Mouse (Mus musculus) B cell, adult 62 days (primary cell): ENCODE data around the gene Hspa14. TPM values are rescaled to one million over a fixed set of nuclear protein-coding genes. Genes with fewer than 3 reads are reported as not detected.

ENCODE experiments used
- total RNA-seq: library from RNA; stranded (reverse); gene quantifications from 4 replicates; pipeline ENCODE4 v1.2.4, GENCODE M21; 2023

Gene Hspa14
- total RNA-seq = 163 to 201 TPM (median 191 TPM) in 4 replicates

GRCm38 (mm10) chr2:3512552-3513454 lies at the start of gene Hspa14, which contains the start of the genes Gm45902 and Cdnf:
Gene Hspa14, minus strand, starts transcription at chr2:3512814.
Gene Gm45902, minus strand, starts transcription at chr2:3512790.
Gene Cdnf, plus strand, starts transcription at chr2:3513030.

GRCm38 (mm10) chr2:3474861-3475283 lies 37.7 kb downstream of the Hspa14 start, which contains the start of gene Suv39h2:
Gene Suv39h2, minus strand, starts transcription at chr2:3475031.

Other genes with a start within 250 kb of the Hspa14 start
- gene Nmt2, start 228.6 kb downstream of the Hspa14 start, total RNA-seq = 33.2 to 35.7 TPM (median 34.1 TPM) in 4 replicates
- 2.6 to 4.5 TPM (median 3.6 TPM) in 4 replicates for gene Rpp38, start 180.2 kb downstream of the Hspa14 start, total RNA-seq
- gene Acbd7, start 176.6 kb downstream of the Hspa14 start, total RNA-seq = not detected in 4 replicates
- gene Olah, start 115.6 kb downstream of the Hspa14 start, total RNA-seq = not detected in 4 replicates
- 1.1 to 1.7 TPM in 2 of 4 replicates, not detected in the others for gene Meig1, start 90.2 kb downstream of the Hspa14 start, total RNA-seq
- 74.4 to 83.8 TPM (median 80.2 TPM) in 4 replicates for gene Dclre1c, start 88.7 kb downstream of the Hspa14 start, total RNA-seq
- 2.3 to 3.5 TPM (median 3.0 TPM) in 4 replicates for gene Suv39h2, start 37.8 kb downstream of the Hspa14 start, total RNA-seq
- 29.2 to 39.0 TPM (median 35.2 TPM) in 4 replicates for gene Gm45902, start within 50 bp of the Hspa14 start, total RNA-seq
- 0.81 to 1.5 TPM (median 0.96 TPM) in 4 replicates for gene Cdnf, start 216 bp upstream of the Hspa14 start, total RNA-seq
- gene Fam107b, start 57.7 kb upstream of the Hspa14 start, total RNA-seq = 284 to 345 TPM (median 311 TPM) in 4 replicates